Mouse (Mus musculus) mouse trophoblast stem cell (cell line): ENCODE measurements around the gene S100a11.

Experiments
- in situ Hi-C, 2 experiments: fragments of 300-500 bp; cut with MseI, MboI; formaldehyde crosslinking; loops; 2 replicates in 1 of 2; 3 replicates in 1 of 2; pipeline ENCODE4 v1.15.1; 2025

The S100a11 gene

GRCm38 (mm10) chr3:93521462-93522057 lies 1.3 kb downstream of the S100a11 start:
- in situ Hi-C loops: no loop called here

DNA sequence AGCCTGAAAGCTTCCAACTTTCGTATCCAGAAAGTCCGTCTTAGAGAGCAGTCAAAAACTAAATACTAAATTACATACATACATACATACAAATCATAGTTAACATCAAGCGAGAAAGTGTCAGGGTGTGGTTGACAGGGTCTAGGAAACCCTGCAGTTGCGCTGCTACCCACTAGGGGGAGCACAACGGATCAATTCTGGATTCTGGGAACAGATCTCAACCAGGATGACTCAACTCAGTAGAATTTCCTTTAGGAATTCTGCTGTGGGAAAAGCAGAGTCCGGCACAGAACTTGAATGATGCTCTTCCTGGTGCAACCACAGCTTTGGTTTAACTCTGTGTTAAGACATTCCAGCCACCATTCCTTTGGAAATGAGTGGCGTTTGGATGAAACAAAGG lies 2.3 kb downstream of the S100a11 start:
- in situ Hi-C loops: no loop called here

GRCm38 (mm10) chr3:93527300-93527699 lies 7.0 kb downstream of the S100a11 start:
- in situ Hi-C loops: no loop called here

DNA sequence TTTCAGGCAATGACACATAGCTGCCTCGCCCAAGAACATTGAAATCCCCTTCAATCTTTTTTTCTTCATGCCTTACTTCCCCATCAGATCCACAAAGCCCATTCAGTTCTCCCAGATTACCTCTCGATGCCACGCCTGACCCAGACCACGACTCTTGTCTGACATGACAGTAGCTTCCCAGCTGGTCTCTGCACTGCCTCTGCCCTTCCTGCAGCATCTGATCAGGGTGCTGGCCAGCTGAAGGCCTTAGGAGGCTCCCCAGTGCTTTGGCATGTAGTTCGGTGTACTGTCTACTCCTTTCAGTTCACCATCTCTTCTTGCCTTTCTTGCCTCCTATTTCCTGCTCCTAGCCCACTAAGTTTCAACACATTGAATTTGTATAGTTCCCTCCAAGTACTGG lies 8.5 kb downstream of the S100a11 start:
- in situ Hi-C loops: no loop called here

DNA sequence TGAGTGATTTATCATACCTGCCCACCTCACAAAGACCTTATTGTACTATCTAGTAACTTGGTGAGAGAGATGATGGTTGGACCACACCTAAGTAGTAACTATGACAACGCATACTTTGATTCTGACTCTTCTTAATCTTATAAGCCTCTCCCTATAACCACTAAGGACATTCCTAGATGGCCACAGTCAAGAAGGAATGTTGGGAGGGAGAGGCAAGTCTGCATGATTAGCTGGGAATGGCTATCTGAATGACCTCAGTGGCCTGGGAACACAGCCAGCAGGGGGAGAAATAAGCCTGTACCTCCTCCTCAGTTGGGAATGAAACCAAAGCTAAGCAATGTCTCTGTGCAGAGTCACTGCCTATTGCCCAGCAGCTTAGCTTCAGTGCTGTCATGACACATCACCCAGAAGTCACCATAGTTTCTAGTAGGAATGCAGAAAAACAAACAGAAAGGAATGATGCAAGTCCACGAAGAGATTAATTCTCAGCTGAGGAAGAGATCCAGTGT lies 16.8 kb downstream of the S100a11 start:
- in situ Hi-C loops: no loop called here

GRCm38 (mm10) chr3:93538486-93538885 lies 18.2 kb downstream of the S100a11 start:
- in situ Hi-C loops: no loop called here

DNA sequence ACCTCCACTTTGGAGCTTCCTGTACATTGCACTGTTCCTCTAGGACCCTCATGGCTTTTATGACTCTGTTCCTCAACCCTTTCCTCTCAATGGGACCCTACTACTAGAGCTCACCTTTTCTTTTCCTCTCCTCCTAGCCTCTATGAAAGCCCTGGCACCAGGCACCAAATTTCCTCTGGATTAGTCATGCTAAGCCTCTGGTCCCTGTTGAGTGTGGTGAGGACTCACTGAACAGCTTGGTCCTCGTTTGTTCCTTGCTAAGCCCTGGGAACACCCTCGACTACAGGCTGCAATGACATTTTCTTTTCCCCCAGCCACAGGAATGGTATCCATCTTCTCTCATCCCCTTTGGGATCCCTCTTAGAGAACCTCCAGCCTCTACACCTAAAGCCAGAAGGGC lies 21.2 kb downstream of the S100a11 start:
- in situ Hi-C loops: loop anchor here in 1 of 2 experiments (10.0 kb wide), 1 partner anchor 53 kb away; no protein-coding TSS in a partner anchor

- in situ Hi-C loops: loop anchor here in 1 of 2 experiments (10.0 kb wide), 1 partner anchor 51 kb away; no protein-coding TSS in a partner anchor
Observed at GRCm38 (mm10) chr3:93544170-93544569, 23.9 kb downstream of the S100a11 start.

- in situ Hi-C loops: loop anchor here (5.0 to 10.0 kb wide), 2 partner anchors 48 to 60 kb away; no protein-coding TSS in a partner anchor
Observed at GRCm38 (mm10) chr3:93547099-93547648, 26.9 kb downstream of the S100a11 start.

DNA sequence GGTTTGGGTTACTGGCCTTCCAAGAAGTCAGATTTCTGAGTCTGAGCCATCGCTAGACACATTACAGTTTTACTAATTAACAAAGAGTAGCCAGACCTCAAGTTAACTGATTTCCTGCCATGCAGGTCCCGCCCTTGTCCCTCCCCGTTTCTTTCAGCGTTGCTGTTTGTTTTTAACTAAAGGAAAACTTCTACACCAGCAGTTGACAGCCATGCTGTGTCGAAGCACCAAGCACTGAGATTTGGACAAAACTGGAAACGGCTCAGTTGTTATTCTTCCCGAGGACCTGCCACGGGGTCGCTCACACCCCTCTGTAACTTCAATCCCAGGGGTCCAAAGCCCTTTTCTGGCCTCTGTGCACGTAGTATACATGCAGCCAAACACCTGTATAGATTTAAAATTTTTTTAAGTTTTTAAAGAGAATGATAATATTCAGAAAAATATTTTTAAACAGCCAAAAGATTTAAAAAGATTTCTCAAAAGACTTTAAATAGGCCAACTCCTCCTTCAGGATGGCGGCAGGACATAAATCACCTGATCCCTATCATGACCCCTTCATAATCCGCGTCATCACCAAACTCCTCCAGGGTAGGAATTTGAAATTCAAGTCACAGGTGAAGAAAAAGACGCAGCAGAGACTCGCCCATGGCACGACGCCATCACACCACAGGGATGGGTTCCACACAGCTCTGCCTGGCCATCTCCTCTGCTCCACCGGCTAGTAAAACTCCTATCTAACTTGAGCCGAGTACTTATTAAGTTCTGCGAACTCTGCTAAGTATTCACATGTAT lies 27.7 kb downstream of the S100a11 start:
- in situ Hi-C loops: loop anchor here (5.0 to 10.0 kb wide), 2 partner anchors 47 to 59 kb away; no protein-coding TSS in a partner anchor

DNA sequence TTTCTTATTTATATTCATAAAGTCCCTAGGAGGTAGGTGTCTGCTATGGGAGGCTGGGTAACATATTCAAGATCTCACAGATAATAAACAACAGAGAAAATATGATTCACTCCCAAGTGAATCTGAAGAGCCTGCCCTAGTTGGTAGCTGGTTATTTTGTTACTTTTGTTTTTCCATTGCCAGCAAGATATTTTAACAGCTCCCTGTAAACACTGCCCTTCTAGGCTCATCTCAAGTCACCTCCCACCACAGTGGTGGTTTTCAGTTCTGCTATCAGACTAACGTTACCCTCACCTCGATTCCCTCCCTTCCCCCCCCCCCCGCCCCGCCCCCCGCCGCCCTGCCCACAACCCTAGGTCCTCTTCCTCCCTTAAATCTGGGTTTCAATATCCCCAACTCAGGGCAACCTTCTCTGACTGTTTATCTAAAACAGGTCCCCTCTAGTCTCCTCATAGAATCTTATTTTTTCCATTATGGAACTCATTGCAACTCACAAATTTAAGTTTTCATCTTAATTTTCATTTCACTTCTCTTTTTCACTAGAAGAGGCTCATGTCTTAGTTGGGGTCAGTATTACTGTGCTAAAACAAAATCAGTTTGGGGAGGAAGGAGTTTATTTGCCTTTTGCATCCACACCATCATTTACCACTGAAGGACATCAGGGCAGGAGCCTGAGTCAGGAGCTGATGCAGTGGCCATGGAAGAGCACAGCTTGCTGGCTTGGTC lies 28.4 kb downstream of the S100a11 start:
- in situ Hi-C loops: loop anchor here (5.0 to 10.0 kb wide), 2 partner anchors 46 to 59 kb away; no protein-coding TSS in a partner anchor

DNA sequence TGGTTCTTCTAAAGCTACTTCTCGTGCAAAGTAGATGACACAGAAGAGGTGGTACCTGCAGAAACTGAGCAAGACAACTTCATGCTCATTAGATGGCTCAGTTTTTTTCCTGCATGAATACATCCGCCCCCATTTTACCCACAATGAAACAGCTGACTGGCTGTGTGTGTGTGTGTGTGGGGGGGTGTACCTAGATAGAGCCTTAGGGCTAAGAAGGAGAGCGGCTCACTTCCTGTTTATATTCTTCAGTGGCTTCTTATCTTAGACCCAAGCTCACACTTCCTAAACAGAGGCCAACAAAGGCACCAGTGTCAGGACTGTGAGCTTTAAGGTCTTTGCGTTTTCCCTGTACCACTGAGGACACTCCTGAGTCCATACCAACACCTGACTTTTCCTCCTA lies 29.7 kb downstream of the S100a11 start:
- in situ Hi-C loops: loop anchor here (5.0 to 10.0 kb wide), 2 partner anchors 45 to 57 kb away; no protein-coding TSS in a partner anchor

DNA sequence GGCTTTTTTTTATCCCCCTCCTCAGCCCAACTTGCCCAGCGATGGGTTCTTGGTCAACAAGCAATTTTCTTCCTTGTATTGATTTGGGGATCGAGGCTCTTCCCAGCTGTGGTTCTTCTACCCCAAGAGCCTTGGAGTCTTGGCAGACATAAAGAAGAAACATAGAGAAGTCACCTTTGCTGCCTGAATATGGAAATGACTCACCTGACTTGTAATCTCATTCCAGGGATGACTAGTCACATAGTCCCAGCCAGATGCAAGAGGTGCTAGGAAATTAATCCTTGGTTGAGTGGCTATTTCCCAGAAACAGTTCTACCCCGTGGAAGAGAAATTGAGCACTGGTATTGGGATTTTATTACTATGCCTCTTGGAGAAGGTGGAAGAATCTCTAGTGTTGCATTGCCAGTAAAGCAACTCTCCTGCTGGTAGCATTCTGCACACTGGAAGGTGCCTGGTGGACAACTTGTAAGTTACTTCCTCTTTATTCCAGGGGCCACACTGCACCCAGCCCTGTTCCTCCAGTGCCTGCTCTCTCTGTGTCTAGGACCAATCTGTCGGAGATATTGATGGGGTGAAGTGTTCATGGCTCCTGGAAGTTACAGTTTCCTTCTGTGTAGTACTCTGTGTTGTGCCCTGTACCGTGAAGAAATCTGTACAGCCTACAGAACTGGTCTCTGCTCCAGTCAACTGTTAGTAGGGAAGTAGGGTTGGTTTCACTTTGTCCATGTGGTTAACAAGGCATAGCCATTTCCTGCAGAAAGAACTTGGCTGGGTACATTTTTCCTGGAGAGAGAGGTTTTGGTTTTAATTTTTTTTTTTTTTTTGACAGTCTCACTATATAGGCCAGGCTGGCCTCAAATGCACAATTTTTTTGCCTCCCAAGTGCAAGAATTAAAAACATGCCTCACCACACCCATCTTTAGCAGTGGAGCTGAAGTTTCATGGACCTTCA lies 31.9 kb downstream of the S100a11 start:
- in situ Hi-C loops: no loop called here

GRCm38 (mm10) chr3:93553311-93553710 lies 33.0 kb downstream of the S100a11 start:
- in situ Hi-C loops: no loop called here

- in situ Hi-C loops: no loop called here
Observed at GRCm38 (mm10) chr3:93553765-93554378, 33.6 kb downstream of the S100a11 start.

DNA sequence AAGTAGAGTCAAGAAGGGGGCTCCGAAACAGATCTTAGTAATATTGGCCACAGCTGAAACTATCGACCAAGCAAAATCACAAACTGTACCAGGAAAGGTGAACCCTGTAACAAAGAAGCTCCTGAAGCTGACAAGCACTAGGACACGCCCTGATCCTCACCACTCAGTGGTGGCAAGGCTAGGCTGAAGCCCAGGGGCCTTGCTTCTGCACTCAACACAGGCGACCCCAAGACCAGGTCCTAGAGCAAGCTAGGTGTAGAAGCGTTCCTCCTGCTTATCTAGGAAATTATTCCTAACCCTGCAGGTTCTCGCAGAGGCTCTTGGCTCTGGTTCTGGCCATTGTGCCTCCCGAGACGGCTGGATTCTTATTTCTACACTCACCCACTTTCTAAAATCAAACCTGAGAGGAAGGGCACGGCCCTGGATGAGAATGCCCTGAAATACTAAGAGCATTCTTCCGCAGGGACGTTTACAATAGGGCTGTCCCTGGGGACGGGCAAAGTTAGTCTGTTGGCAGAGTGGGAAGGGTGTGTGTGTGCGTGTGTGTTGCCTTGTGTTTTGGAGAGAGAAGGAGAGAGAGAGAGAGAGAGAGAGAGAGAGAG lies 34.2 kb downstream of the S100a11 start:
- in situ Hi-C loops: no loop called here

- in situ Hi-C loops: no loop called here
Observed at GRCm38 (mm10) chr3:93554981-93555877, 34.9 kb downstream of the S100a11 start, which contains the start of gene S100a10. TSS of gene S100a10 (plus strand) at chr3:93555080.

GRCm38 (mm10) chr3:93555878-93556254 lies 35.6 kb downstream of the S100a11 start:
- in situ Hi-C loops: no loop called here
